Mouse (Mus musculus): ENCODE measurements around the gene Olfr263. TPM values are rescaled to one million over a fixed set of nuclear protein-coding genes. Genes with fewer than 3 reads are reported as not detected.
A peak's percentile ranks its signal among the peaks of the same experiment; 100 is the strongest.

The Olfr263 gene
- polyA plus RNA-seq, 1 experiment from 2014 or later = not detected

DNA sequence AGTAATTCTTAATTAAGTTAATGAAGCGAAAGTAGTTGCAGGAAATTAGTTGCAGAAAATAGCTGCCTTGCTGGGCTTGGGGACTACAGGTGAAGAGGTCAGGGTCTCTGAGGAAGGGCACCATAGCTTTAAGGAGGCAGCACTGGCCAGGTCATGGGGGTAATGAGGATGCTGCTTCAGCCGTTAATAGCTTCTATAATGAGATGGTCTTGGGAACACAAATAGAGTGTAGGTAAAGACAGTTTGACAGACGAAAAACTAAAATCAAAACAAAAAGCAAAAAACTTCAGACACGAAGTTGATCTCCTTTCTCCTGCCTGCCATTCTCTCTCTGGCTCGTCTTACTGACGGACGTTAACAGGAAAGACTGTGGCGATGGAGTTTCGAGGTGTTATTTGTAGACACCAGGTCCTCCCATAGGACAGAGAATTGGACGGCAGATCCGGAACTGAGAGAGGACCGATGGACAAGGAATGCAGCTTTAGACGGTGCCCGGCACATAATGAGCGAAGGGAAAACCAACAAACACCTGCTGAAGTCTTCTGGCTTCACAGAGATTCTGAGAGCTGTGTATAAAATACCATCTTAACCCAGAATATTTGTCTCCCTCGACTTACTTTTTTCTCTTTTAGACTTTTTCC lies 39.1 kb downstream of the Olfr263 start:
- H3K9ac ChIP-seq (ENCODE audit: low read length) = peak overlapping the region; percentile 36
- H3K4me1 ChIP-seq (replicated peaks; ENCODE audit: control insufficient read depth, insufficient read depth, low read length) = peaks cover 10% of the 10 kb centered on the region; the same call in 1 of the 2 replicates
- no peaks in the 10 kb centered on the region for H3K36me3 ChIP-seq (ENCODE audit: control insufficient read depth, insufficient read depth, low read length)
- H3K27ac ChIP-seq (ENCODE audit: low read length) = no peak overlapping the region; the same call in 1 of the 2 replicates
- peak overlapping the region; percentile 51 for H3K4me3 ChIP-seq (ENCODE audit: low read length)
- H3K9me3 ChIP-seq (ENCODE audit: control insufficient read depth, low read length) = no peaks in the 10 kb centered on the region
- peak overlapping the region; percentile 75 for H3K4me2 ChIP-seq (ENCODE audit: low read depth, low read length)
- no peaks in the 10 kb centered on the region for H3K27me3 ChIP-seq (ENCODE audit: control insufficient read depth, insufficient read depth, low read depth, low read length)
- under 1% methylated on average over 16 of the region's 16 CpGs for WGBS
- ATAC-seq (ENCODE audit: low read depth) = no peak

- peak overlapping the region; percentile 36 for H3K9ac ChIP-seq (ENCODE audit: low read length)
- H3K27me3 ChIP-seq (ENCODE audit: control insufficient read depth, insufficient read depth, low read depth, low read length) = no peaks in the 10 kb centered on the region
- H3K27ac ChIP-seq (ENCODE audit: low read length) = no peak overlapping the region; the same call in 1 of the 2 replicates
- no peaks in the 10 kb centered on the region for H3K9me3 ChIP-seq (ENCODE audit: control insufficient read depth, low read length)
- H3K4me2 ChIP-seq (ENCODE audit: low read depth, low read length) = peak overlapping the region; percentile 75
- peaks cover 10% of the 10 kb centered on the region; the same call in 1 of the 2 replicates for H3K4me1 ChIP-seq (replicated peaks; ENCODE audit: control insufficient read depth, insufficient read depth, low read length)
- ATAC-seq (ENCODE audit: low read depth) = no peak
- H3K4me3 ChIP-seq (ENCODE audit: low read length) = peak overlapping the region; percentile 51
- 2% methylated on average over 14 of the region's 14 CpGs for WGBS
- H3K36me3 ChIP-seq (ENCODE audit: control insufficient read depth, insufficient read depth, low read length) = no peaks in the 10 kb centered on the region
Measured at GRCm38 (mm10) chr13:21169121-21169656, 39.8 kb downstream of the Olfr263 start.

- ATAC-seq (ENCODE audit: low read depth) = peak; percentile 78
- WGBS = under 1% methylated on average over 39 of the region's 39 CpGs
- peak overlapping the region; percentile 51 for H3K4me3 ChIP-seq (ENCODE audit: low read length)
- H3K27me3 ChIP-seq (ENCODE audit: control insufficient read depth, insufficient read depth, low read depth, low read length) = no peaks in the 10 kb centered on the region
- H3K9me3 ChIP-seq (ENCODE audit: control insufficient read depth, low read length) = no peaks in the 10 kb centered on the region
- H3K4me2 ChIP-seq (ENCODE audit: low read depth, low read length) = peak overlapping the region; percentile 44
- no peaks in the 10 kb centered on the region for H3K36me3 ChIP-seq (ENCODE audit: control insufficient read depth, insufficient read depth, low read length)
- H3K9ac ChIP-seq (ENCODE audit: low read length) = peak overlapping the region; percentile 38
- H3K27ac ChIP-seq (ENCODE audit: low read length) = peak overlapping the region; percentile 62
- H3K4me1 ChIP-seq (replicated peaks; ENCODE audit: control insufficient read depth, insufficient read depth, low read length) = peaks cover 10% of the 10 kb centered on the region; the same call in 1 of the 2 replicates
Measured at GRCm38 (mm10) chr13:21169657-21170430, 40.4 kb downstream of the Olfr263 start.

GRCm38 (mm10) chr13:21170431-21171155 lies 41.2 kb downstream of the Olfr263 start:
- H3K36me3 ChIP-seq (ENCODE audit: control insufficient read depth, insufficient read depth, low read length) = no peaks in the 10 kb centered on the region
- peaks cover 10% of the 10 kb centered on the region; the same call in 1 of the 2 replicates for H3K4me1 ChIP-seq (replicated peaks; ENCODE audit: control insufficient read depth, insufficient read depth, low read length)
- no peak overlapping the region; the same call in 1 of the 2 replicates for H3K27ac ChIP-seq (ENCODE audit: low read length)
- H3K4me2 ChIP-seq (ENCODE audit: low read depth, low read length) = peak overlapping the region; percentile 70
- ATAC-seq (ENCODE audit: low read depth) = no peak
- no peak overlapping the region for H3K9ac ChIP-seq (ENCODE audit: low read length)
- 52% methylated on average over 17 of the region's 17 CpGs for WGBS
- H3K9me3 ChIP-seq (ENCODE audit: control insufficient read depth, low read length) = no peaks in the 10 kb centered on the region
- no peaks in the 10 kb centered on the region for H3K27me3 ChIP-seq (ENCODE audit: control insufficient read depth, insufficient read depth, low read depth, low read length)
- H3K4me3 ChIP-seq (ENCODE audit: low read length) = peak overlapping the region; percentile 51

DNA sequence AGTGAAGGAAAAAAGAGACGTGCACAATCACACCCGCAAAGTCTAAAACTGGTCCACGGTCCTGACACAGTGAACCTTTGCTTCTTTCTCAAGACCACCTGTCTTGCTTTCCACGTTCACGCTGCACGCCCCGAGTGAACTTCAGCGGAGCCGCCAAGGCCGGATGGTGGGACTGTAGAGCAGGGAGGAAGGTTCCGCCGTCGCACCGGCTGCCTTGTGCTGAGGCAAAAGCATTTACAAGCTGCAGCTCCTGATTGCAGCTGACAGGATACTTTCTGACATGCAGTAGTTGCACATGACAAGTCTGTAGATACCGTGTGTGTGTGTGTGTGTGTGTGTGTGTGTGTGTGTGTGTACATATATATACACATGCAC lies 41.7 kb downstream of the Olfr263 start:
- WGBS = 9% methylated on average over 15 of the region's 15 CpGs

GRCm38 (mm10) chr13:21171600-21172150 lies 42.2 kb downstream of the Olfr263 start:
- no peaks in the 10 kb centered on the region for H3K9me3 ChIP-seq (ENCODE audit: control insufficient read depth, low read length)
- no peaks in the 10 kb centered on the region for H3K36me3 ChIP-seq (ENCODE audit: control insufficient read depth, insufficient read depth, low read length)
- ATAC-seq (ENCODE audit: low read depth) = peak; percentile 30; the same call in 1 of the 2 replicates
- under 1% methylated on average over 12 of the region's 12 CpGs for WGBS
- H3K27me3 ChIP-seq (ENCODE audit: control insufficient read depth, insufficient read depth, low read depth, low read length) = no peaks in the 10 kb centered on the region
- peak overlapping the region; percentile 1; the same call in 1 of the 2 replicates for H3K27ac ChIP-seq (ENCODE audit: low read length)
- H3K4me2 ChIP-seq (ENCODE audit: low read depth, low read length) = peak overlapping the region; percentile 70
- H3K9ac ChIP-seq (ENCODE audit: low read length) = peak overlapping the region; percentile 56
- H3K4me3 ChIP-seq (ENCODE audit: low read length) = peak overlapping the region; percentile 59
- peaks cover 10% of the 10 kb centered on the region; the same call in 1 of the 2 replicates for H3K4me1 ChIP-seq (replicated peaks; ENCODE audit: control insufficient read depth, insufficient read depth, low read length)

More for the DNA sequence above, 41.7 kb downstream of the Olfr263 start:
- Histone ChIP-seq H3K4me3 (ENCODE audit: low read length) (peak overlapping the region; percentile 26), H3K9ac (ENCODE audit: low read length) (0 out of 2 replicates have a peak overlapping the region, but pooled peaks have one; percentile 21), H3K27me3 (ENCODE audit: control insufficient read depth, insufficient read depth, low read depth, low read length) (no peaks in the 10 kb centered on the region), H3K27ac (ENCODE audit: low read length) (no peak overlapping the region), H3K4me1 (replicated peaks; ENCODE audit: control insufficient read depth, insufficient read depth, low read length) (peaks cover 10% of the 10 kb centered on the region; the same call in 1 of the 2 replicates), H3K36me3 (ENCODE audit: control insufficient read depth, insufficient read depth, low read length) (no peaks in the 10 kb centered on the region), H3K4me2 (ENCODE audit: low read depth, low read length) (peak overlapping the region; percentile 70), H3K9me3 (ENCODE audit: control insufficient read depth, low read length) (no peaks in the 10 kb centered on the region)
- no peak for ATAC-seq (ENCODE audit: low read depth)

DNA sequence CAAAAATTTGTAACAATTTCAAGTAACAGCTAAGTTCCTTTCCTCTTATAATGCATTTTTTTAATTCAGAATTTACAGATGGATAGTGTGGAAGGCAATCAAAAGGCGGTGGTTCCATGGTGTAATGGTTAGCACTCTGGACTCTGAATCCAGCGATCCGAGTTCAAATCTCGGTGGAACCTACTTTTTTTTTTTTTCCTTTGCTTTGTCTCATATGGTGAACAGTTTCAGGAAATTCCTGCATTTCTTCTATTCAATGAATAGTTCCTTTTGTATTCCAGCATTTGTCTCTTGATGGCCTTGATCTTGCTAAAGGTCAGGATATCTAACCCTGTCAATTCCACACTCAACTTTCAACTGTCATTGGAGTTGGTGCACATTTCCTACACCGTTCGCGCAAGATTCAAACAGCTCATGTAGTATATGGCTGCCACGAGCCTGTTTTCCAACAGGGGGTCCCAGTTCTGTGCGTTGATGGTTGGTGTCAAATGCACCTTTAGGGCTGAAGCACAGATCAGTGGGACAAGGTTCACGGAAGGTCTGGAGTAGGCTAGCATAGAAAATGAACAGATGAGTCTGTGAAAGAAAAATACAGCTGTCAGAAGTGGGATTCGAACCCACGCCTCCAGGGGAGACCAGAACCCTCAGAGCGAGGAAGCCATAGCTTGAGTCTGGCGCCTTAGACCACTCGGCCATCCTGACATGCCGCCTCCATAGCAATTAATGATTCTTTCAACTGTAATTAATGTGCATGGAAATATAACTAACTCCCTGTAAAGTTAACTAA lies 43.0 kb downstream of the Olfr263 start:
- peaks cover 10% of the 10 kb centered on the region; the same call in 1 of the 2 replicates for H3K4me1 ChIP-seq (replicated peaks; ENCODE audit: control insufficient read depth, insufficient read depth, low read length)
- ATAC-seq (ENCODE audit: low read depth) = peak; percentile 57
- peak overlapping the region; percentile 47 for H3K4me3 ChIP-seq (ENCODE audit: low read length)
- H3K36me3 ChIP-seq (ENCODE audit: control insufficient read depth, insufficient read depth, low read length) = no peaks in the 10 kb centered on the region
- H3K27me3 ChIP-seq (ENCODE audit: control insufficient read depth, insufficient read depth, low read depth, low read length) = no peaks in the 10 kb centered on the region
- peak overlapping the region; percentile 64 for H3K9ac ChIP-seq (ENCODE audit: low read length)
- peak overlapping the region; percentile 89 for H3K27ac ChIP-seq (ENCODE audit: low read length)
- H3K4me2 ChIP-seq (ENCODE audit: low read depth, low read length) = peak overlapping the region; percentile 70
- under 1% methylated on average over 16 of the region's 16 CpGs for WGBS
- no peaks in the 10 kb centered on the region for H3K9me3 ChIP-seq (ENCODE audit: control insufficient read depth, low read length)

- no peaks in the 10 kb centered on the region for H3K27me3 ChIP-seq (ENCODE audit: control insufficient read depth, insufficient read depth, low read depth, low read length)
- no peaks in the 10 kb centered on the region for H3K36me3 ChIP-seq (ENCODE audit: control insufficient read depth, insufficient read depth, low read length)
- peak; percentile 66 for ATAC-seq (ENCODE audit: low read depth)
- under 1% methylated on average over 11 of the region's 11 CpGs for WGBS
- peaks cover 12% of the 10 kb centered on the region; the same call in 1 of the 2 replicates for H3K4me1 ChIP-seq (replicated peaks; ENCODE audit: control insufficient read depth, insufficient read depth, low read length)
- peak overlapping the region; percentile 53 for H3K4me2 ChIP-seq (ENCODE audit: low read depth, low read length)
- H3K27ac ChIP-seq (ENCODE audit: low read length) = peak overlapping the region; percentile 89
- H3K4me3 ChIP-seq (ENCODE audit: low read length) = peak overlapping the region; percentile 47
- H3K9me3 ChIP-seq (ENCODE audit: control insufficient read depth, low read length) = no peaks in the 10 kb centered on the region
- peak overlapping the region; percentile 64 for H3K9ac ChIP-seq (ENCODE audit: low read length)
Measured at GRCm38 (mm10) chr13:21173072-21173471, 43.6 kb downstream of the Olfr263 start.
